Mouse (Mus musculus) forebrain, embryonic 11.5 days (tissue): ENCODE measurements around the gene Vars2. TPM values are rescaled to one million over a fixed set of nuclear protein-coding genes. Genes with fewer than 3 reads are reported as not detected.

Experiments used
- ATAC-seq: fragments of 200-750 bp; cut with Nextera tagmentation; replicated peaks from 2 replicates; pipeline ENCODE4 v1.8.0; 2017; ENCODE audit warnings: moderate TSS enrichment; ENCODE audit not compliant: low FRiP score
- DNase-seq: peaks from one replicate; pipeline ENCODE4 v3.0.0-alpha.2; 2017; ENCODE audit warnings: low spot score
- H3K27ac ChIP-seq: fragments of 300-500 bp; sonication (generic); 2 replicates; pipeline ENCODE4 v1.5.1; 2014; ENCODE audit warnings: low read depth, low read length
- H3K27me3 ChIP-seq: fragments of 300-500 bp; sonication (generic); 2 replicates; pipeline ENCODE4 v1.6.1; 2014; ENCODE audit warnings: mild to moderate bottlenecking, low read length, mixed read lengths; ENCODE audit not compliant: control insufficient read depth, insufficient read depth
- H3K36me3 ChIP-seq: fragments of 300-500 bp; sonication (generic); 2 replicates; pipeline ENCODE4 v1.6.1; 2014; ENCODE audit warnings: mild to moderate bottlenecking, low read length, moderate library complexity, mixed read lengths; ENCODE audit not compliant: control insufficient read depth, insufficient read depth
- H3K4me1 ChIP-seq: fragments of 300-500 bp; sonication (generic); replicated peaks from 2 replicates; pipeline ENCODE4 v1.6.1; 2014; ENCODE audit warnings: low read length, mixed read lengths; ENCODE audit not compliant: control insufficient read depth, insufficient read depth
- H3K4me2 ChIP-seq: fragments of 300-500 bp; sonication (generic); 2 replicates; pipeline ENCODE4 v1.6.1; 2014; ENCODE audit warnings: low read depth, mild to moderate bottlenecking, low read length, moderate library complexity, mixed read lengths; ENCODE audit not compliant: severe bottlenecking
- H3K4me3 ChIP-seq: fragments of 300-500 bp; sonication (generic); 2 replicates; pipeline ENCODE4 v1.5.1; 2014; ENCODE audit warnings: low read depth, low read length
- H3K9ac ChIP-seq: fragments of 300-500 bp; sonication (generic); 2 replicates; pipeline ENCODE4 v1.6.1; 2014; ENCODE audit warnings: low read length
- H3K9me3 ChIP-seq: fragments of 300-500 bp; sonication (generic); 2 replicates; pipeline ENCODE4 v1.6.1; 2016; ENCODE audit warnings: low read length, mixed read lengths; ENCODE audit not compliant: control insufficient read depth
- WGBS: fragments of 180-500 bp; shearing (Covaris S2); extraction: QIAGEN DNeasy Blood & Tissue Kit; methylation state at CpG from one replicate; pipeline ENCODE4 v1.1.7; 2014; 5-methylcytosine and 5-hydroxymethylcytosine counted together
- polyA plus RNA-seq: library from polyadenylated mRNA; unstranded; fragments of >200 nt; fragmentation: Nextera tagmentation; extraction: Ambion mirVana; gene quantifications from 2 replicates; pipeline ENCODE4 v1.2.1, GENCODE M21; 2014

The Vars2 gene
- polyA plus RNA-seq, 1 experiment from 2014 or later: 19.5 TPM

DNA sequence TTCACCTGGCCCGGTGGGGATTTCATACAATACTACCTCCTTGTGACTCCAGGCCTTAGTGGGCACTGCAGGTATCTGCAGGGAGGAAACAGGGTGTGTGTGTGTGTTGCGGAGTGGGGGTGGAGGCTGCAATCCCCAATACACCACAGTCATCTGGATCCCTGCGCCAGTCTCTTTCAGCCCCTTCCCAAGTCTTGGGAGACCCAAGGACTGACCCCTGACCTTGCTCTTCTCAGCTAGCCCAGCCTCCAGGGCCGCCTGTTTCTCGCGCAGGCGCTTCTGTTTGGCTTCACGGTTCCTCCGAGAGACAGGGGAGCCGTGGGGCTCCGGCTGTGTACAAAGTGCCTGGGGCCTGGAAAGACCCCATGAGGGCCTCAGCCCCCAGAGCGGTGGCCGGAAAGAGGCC lies 538 bp downstream of the Vars2 start:
- ATAC-seq (peak; percentile 43), DNase-seq (peak; percentile 74)
- peak overlapping the region; percentile 85 for H3K9ac ChIP-seq
- H3K27ac ChIP-seq: peak overlapping the region; percentile 71
- H3K36me3 ChIP-seq: no peaks in the 10 kb centered on the region
- no peaks in the 10 kb centered on the region for H3K9me3 ChIP-seq
- H3K27me3 ChIP-seq: no peaks in the 10 kb centered on the region
- 8% methylated on average over 13 of the region's 13 CpGs for WGBS
- peak overlapping the region; percentile 92 for H3K4me2 ChIP-seq
- peak overlapping the region; percentile 69 for H3K4me3 ChIP-seq
- 0 out of 2 replicates have a peak, but pooled peaks cover 4% of the 10 kb centered on the region for H3K4me1 ChIP-seq

- Histone ChIP-seq H3K36me3 (no peaks in the 10 kb centered on the region; the same call in 1 of the 2 replicates), H3K4me3 (no peak overlapping the region), H3K27me3 (no peaks in the 10 kb centered on the region), H3K4me1 (0 out of 2 replicates have a peak, but pooled peaks cover 4% of the 10 kb centered on the region), H3K9ac (no peak overlapping the region), H3K4me2 (no peak overlapping the region), H3K9me3 (no peaks in the 10 kb centered on the region), H3K27ac (no peak overlapping the region)
- no peak for DNase-seq
- WGBS: 78% methylated on average over 17 of the region's 17 CpGs
- ATAC-seq: no peak
Observed at GRCm38 (mm10) chr17:35665957-35666515, 1.4 kb downstream of the Vars2 start.

DNA sequence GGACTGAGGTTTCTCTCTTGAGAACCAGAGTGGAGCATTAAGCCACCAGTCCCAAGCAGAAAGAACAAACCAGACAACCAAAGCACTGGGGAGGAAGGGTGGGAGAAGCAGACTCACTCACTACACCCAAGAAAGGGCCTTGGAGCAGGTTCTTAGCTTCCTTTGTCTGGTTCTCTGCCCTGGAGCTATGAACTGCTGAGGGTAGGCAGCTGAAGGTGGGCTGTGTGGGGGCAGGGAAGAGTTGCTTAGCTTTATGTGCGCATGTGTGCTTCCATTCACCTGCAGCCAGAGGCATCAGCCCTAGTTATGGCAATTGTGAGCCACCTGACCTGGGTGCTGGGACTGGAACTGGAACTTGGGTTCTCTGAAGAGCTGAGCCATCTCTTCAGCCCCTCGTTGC lies 14.3 kb downstream of the Vars2 start:
- H3K27ac ChIP-seq: no peak overlapping the region
- DNase-seq (no peak), ATAC-seq (no peak)
- WGBS: 85% methylated on average over 2 of the region's 2 CpGs
- H3K36me3 ChIP-seq: no peaks in the 10 kb centered on the region; the same call in 1 of the 2 replicates
- no peaks in the 10 kb centered on the region for H3K9me3 ChIP-seq
- H3K27me3 ChIP-seq: no peaks in the 10 kb centered on the region
- no peak overlapping the region for H3K4me3 ChIP-seq
- H3K4me1 ChIP-seq: no peaks in the 10 kb centered on the region
- H3K9ac ChIP-seq: no peak overlapping the region
- no peak overlapping the region for H3K4me2 ChIP-seq

DNA sequence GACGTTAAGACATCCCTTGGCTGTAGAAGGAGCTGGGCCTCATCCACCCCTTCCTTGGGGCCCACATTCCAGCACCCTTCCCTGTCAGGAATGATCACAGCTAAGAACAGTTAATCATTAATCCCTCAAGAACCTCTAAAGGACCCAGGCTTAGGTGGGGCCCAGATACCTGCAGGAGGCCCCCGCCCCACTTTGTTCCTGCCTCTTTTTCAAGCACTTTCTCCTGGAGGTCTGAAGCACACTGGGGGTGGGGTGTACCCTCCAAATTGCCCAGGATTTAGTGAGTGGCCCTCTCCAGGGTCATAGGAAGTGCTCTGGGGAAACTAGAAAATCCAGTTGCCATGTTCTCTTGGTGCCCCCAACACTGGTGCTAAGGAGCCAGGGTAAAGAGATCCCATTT lies 18.0 kb downstream of the Vars2 start:
- H3K27ac ChIP-seq: no peak overlapping the region
- H3K9ac ChIP-seq: no peak overlapping the region
- WGBS: 62% methylated on average over 2 of the region's 2 CpGs
- DNase-seq (no peak), ATAC-seq (no peak)
- no peaks in the 10 kb centered on the region for H3K27me3 ChIP-seq
- H3K4me2 ChIP-seq: no peak overlapping the region
- H3K4me3 ChIP-seq: no peak overlapping the region
- H3K36me3 ChIP-seq: no peaks in the 10 kb centered on the region
- H3K9me3 ChIP-seq: no peaks in the 10 kb centered on the region
- no peaks in the 10 kb centered on the region for H3K4me1 ChIP-seq

- ATAC-seq (no peak), DNase-seq (no peak)
- Histone ChIP-seq H3K36me3 (no peaks in the 10 kb centered on the region), H3K27me3 (no peaks in the 10 kb centered on the region), H3K9me3 (no peaks in the 10 kb centered on the region), H3K9ac (no peak within 1 kb of the TSS), H3K4me1 (no peaks in the 10 kb centered on the region), H3K4me3 (no peak within 1 kb of the TSS), H3K4me2 (no peak within 1 kb of the TSS), H3K27ac (no peak within 1 kb of the TSS)
- WGBS: 83% methylated on average over 13 of the region's 13 CpGs
Observed at GRCm38 (mm10) chr17:35643609-35644236, 23.7 kb downstream of the Vars2 start, which contains the start of gene Mucl3. Gene Mucl3 (minus strand): TSS chr17:35643695.

DNA sequence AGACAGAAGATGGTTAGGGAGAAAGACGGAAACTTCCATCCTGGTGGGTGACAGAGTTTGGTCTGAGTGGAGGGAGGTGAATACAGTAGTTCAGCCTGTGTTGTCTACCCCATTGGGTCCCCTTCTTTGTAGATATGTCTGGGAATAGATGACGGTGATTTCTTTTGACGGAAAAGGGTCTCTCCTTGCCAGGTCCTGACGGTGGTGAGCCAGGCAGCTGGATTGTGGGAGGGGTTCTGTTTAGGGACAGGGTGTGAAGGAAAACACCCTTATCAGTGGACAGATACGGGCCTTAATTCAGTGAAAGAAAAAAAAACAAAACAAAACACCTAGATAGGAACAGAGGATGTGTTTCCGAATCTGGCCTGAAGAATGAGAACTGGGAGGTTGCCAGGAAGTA lies 28.0 kb downstream of the Vars2 start:
- no peak overlapping the region for H3K27ac ChIP-seq
- H3K27me3 ChIP-seq: no peaks in the 10 kb centered on the region
- H3K36me3 ChIP-seq: no peaks in the 10 kb centered on the region
- DNase-seq (no peak), ATAC-seq (no peak)
- H3K9me3 ChIP-seq: no peaks in the 10 kb centered on the region
- H3K4me3 ChIP-seq: no peak overlapping the region
- no peak overlapping the region for H3K4me2 ChIP-seq
- 82% methylated on average over 6 of the region's 6 CpGs for WGBS
- H3K9ac ChIP-seq: no peak overlapping the region
- H3K4me1 ChIP-seq: no peaks in the 10 kb centered on the region; the same call in 1 of the 2 replicates

GRCm38 (mm10) chr17:35638475-35639190 lies 28.8 kb downstream of the Vars2 start:
- no peaks in the 10 kb centered on the region; the same call in 1 of the 2 replicates for H3K4me1 ChIP-seq
- ATAC-seq (peak; percentile 49; the same call in 1 of the 2 replicates), DNase-seq (no peak)
- H3K9me3 ChIP-seq: no peaks in the 10 kb centered on the region
- no peak overlapping the region for H3K4me3 ChIP-seq
- no peak overlapping the region for H3K9ac ChIP-seq
- 0 out of 2 replicates have a peak overlapping the region, but pooled peaks have one; percentile 21 for H3K4me2 ChIP-seq
- H3K27me3 ChIP-seq: no peaks in the 10 kb centered on the region
- H3K36me3 ChIP-seq: no peaks in the 10 kb centered on the region
- no peak overlapping the region for H3K27ac ChIP-seq
- WGBS: 30% methylated on average over 14 of the region's 14 CpGs

GRCm38 (mm10) chr17:35636363-35636762 lies 31.0 kb downstream of the Vars2 start:
- H3K4me1 ChIP-seq: no peaks in the 10 kb centered on the region; the same call in 1 of the 2 replicates
- DNase-seq (no peak), ATAC-seq (no peak)
- no peak overlapping the region for H3K9ac ChIP-seq
- no peaks in the 10 kb centered on the region for H3K36me3 ChIP-seq
- H3K27me3 ChIP-seq: no peaks in the 10 kb centered on the region
- H3K9me3 ChIP-seq: no peaks in the 10 kb centered on the region
- H3K27ac ChIP-seq: no peak overlapping the region
- H3K4me2 ChIP-seq: no peak overlapping the region
- H3K4me3 ChIP-seq: no peak overlapping the region
- WGBS: 42% methylated on average over 5 of the region's 5 CpGs
